Mouse (Mus musculus): Measurements from ENCODE around the gene Rictor. TPM values are rescaled to one million over a fixed set of nuclear protein-coding genes. Genes with fewer than 3 reads are reported as not detected.
"Not testable (repeated sequence)": the region's sequence is repeated elsewhere in the genome, so short reads cannot be mapped to it uniquely, and the experiment has no call there.

Gene Rictor
- polyA plus RNA-seq, 1 experiment from 2014 or later = 75.7 TPM

DNA sequence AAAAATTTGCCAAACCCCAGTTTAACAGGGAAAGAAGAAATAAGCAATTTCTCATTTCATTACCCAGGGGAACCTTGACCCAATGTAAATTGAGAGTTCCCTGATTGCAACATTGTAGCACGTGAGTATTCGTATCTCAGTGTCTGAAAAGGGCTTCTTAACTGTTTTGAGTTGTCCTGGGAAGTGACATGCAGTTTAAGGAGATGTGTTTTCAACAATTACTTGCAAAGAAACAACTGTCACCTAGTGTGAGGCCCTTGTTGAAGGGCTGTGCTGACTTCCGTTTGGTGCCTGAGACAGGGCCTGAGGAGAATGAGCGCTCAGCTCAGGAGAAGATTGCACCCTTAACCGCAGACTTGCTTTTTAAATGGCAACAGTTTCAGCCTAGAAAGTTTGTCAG, 24.9 kb downstream of the Rictor start:
- peak; percentile 37 for DNase-seq (ENCODE audit: low spot score)

DNA sequence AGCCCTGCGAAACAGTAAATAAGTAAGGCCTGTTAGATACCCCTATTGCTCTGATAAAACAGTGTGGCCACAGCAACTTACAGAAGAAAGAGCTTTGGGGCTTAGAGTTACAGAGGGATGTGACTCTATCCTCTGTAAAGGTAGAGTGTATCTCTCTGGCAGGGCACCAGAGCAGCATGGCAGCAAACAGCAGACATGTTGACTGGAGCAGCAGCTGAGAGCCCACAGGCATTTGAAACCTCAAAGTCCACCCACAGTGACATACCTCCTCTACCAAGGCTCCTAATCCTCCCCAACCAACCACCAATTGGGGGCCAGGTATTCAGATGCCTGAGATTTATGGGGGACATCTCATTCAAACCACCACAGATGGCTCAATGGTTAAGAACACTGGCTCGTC, 31.0 kb downstream of the Rictor start:
- DNase-seq (ENCODE audit: low spot score) = no peak

GRCm38 (mm10) chr15:6742337-6743025, 34.3 kb downstream of the Rictor start:
- no peak for DNase-seq (ENCODE audit: low spot score)

- DNase-seq (ENCODE audit: low spot score) = no peak
Observed at GRCm38 (mm10) chr15:6743723-6744122, 35.5 kb downstream of the Rictor start.

- not testable (repeated sequence) for DNase-seq (ENCODE audit: low spot score)
Observed at GRCm38 (mm10) chr15:6746301-6746983, 38.3 kb downstream of the Rictor start.

DNA sequence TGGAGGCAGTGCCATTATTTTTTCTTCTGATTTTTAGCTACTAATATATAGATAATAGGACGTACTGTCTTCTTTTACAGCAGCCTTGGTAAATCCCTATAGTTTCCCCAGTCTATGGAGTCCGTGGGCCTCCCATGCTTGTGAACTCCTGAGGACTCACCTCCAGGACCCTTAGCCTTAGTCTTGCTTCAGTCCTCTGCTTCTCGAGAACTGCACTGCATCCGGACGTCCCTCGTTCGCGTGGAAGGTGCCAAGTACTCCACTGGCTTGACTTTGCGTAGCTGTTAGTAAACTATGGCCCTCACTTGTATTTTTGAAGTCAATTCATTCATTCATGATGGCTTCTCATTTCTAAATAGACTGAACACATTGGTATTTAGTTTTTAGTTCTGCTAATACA, 38.8 kb downstream of the Rictor start:
- no peak for DNase-seq (ENCODE audit: low spot score)

DNA sequence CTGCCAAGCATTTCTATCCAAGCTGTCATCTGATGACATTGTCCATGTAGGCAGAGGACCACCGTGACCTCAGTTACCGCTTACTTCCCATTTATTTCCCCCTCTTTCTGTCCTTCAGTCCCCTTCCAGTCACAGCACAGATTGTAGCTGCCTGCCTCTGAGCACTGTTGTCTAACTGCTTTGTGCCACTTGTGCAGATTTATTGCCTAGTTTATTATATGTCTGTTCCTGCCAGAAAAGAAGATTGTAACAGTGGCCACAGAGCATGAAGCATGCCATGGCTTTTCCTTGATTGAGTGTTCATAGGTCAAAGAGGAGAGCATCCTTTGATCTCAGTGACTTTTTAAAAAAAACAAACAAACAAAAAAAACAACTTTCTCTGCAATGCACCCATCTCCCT, 46.2 kb downstream of the Rictor start:
- no peak for DNase-seq (ENCODE audit: low spot score)

DNA sequence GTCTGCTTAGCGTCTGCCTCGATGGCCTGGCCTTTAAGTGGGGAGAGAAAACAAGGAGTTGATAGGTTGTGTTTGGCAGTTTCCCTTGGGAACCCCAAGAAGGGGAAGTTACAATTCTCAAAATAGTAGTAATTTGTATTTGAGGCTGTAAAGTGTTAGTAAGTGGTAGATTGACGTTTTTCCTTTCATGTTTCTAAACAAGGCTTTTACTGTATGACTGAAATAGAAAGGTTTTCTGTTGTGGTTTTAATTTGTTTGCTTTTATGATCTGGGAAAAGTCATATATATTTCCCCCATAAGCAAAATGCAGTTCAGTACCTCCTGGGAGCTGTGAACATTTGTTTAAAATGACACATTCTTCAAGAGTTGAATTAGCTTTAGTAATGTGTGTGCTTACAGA, 64.1 kb downstream of the Rictor start:
- no peak for DNase-seq (ENCODE audit: low spot score)

DNA sequence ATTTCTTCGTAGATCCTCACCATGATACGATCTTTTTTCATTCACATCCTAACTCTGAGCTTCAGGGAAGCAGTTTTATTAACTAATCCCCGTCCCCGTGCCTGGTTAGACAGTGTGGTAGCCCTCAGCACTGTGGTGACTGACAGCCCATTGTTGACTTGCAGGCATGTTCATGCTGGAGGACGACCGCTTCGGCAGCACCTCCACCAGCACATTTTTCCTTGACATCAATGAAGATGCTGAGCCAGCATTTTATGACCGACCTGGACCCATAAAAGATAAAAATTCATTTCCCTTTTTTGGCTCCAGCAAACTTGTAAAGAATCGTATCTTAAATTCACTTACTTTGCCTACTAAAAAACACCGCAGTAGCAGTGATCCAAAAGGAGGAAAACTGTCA, 78.0 kb downstream of the Rictor start:
- DNase-seq (ENCODE audit: low spot score) = no peak

- no peak for DNase-seq (ENCODE audit: low spot score)
Observed at GRCm38 (mm10) chr15:6787236-6787635, 79.1 kb downstream of the Rictor start.

DNA sequence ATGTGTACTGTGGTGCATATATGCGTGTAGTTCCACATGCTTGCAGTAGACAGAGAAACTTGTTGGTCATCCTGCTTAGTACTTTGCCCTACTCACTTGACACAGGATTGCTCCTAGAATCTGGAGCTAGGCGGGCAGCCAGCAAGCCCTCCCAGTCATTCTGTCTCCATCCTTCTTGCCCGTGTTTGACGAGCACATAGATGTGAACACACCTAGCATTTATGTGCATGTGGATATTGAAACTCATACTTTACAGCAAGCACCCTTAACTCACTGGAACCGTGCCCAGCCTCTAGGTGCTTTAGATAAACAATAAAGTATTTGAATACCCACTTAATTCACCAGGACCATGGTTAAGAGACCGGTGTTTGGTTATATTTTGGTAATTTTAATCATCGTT, 81.8 kb downstream of the Rictor start:
- DNase-seq (ENCODE audit: low spot score) = no peak

- no peak for DNase-seq (ENCODE audit: low spot score)
Observed at GRCm38 (mm10) chr15:6791648-6792047, 83.5 kb downstream of the Rictor start.

DNA sequence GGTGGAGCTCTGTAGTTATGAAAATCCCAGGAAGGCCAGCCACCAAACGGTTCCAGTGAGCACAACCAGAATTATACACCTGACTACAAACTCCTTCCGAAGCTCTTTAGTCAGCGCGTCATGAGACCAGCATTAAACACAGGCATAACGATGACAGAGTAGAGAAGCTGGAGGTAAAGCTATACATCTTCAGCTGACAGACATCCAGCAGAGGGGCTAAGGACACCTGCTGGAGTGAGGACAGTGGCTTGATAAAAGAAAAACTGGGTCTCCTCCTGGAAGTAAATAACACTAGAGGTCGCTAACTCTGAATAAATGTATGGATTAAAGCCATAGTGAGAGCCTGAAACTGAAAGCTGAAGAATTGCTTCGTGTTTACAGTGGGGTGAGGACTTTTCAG, 84.7 kb downstream of the Rictor start:
- no peak for DNase-seq (ENCODE audit: low spot score)

GRCm38 (mm10) chr15:6801212-6801611, 93.0 kb downstream of the Rictor start:
- not testable (repeated sequence) for DNase-seq (ENCODE audit: low spot score)

DNA sequence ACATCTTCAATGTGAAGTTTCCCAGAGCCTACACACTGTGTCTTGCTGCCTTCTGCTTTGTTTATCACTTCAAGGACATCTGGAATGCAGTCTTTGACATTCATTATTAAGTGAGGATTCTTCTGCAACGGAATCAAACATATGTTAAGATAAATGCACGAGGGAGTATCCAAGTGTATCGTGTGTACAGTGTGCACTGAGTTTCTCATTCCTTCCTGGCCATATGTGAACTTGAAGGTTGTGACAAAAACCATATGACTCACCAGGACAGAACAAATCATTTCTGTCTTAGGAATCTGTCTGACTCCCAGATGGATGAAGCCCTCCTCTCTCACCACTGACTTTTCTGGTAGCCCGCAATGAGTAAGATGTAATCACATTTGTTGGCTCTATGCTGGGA, 107.6 kb downstream of the Rictor start:
- DNase-seq (ENCODE audit: low spot score) = no peak

GRCm38 (mm10) chr15:6840199-6840598, 132.0 kb downstream of the Rictor start:
- no peak for DNase-seq (ENCODE audit: low spot score)

GRCm38 (mm10) chr15:6849851-6850250, 141.7 kb downstream of the Rictor start:
- DNase-seq (ENCODE audit: low spot score) = no peak

Other genes with a start within 250 kb of the Rictor start
- gene Fyb, start 185.5 kb upstream of the Rictor start, polyA plus RNA-seq (2015; fragmentation: Nextera tagmentation; extraction: Ambion mirVana) = 209 and 242 TPM in 2 replicates
- gene Osmr, start 166.6 kb downstream of the Rictor start, polyA plus RNA-seq (2015; fragmentation: Nextera tagmentation; extraction: Ambion mirVana) = 5.4 and 6.0 TPM in 2 replicates